Mouse (Mus musculus) lung, embryonic 16.5 days (tissue): ENCODE results near the gene Foxred1. TPM values are rescaled to one million over a fixed set of nuclear protein-coding genes. Genes with fewer than 3 reads are reported as not detected.

Experiments
- ATAC-seq: fragments of 200-750 bp; cut with Nextera tagmentation; 2 replicates; pipeline ENCODE4 v1.8.0; 2017; ENCODE audit warnings: low read depth, mild to moderate bottlenecking, moderate library complexity
- H3K27ac ChIP-seq: fragments of 300-500 bp; sonication (generic); 2 replicates; pipeline ENCODE4 v1.5.1; 2014; ENCODE audit warnings: mild to moderate bottlenecking, control low read depth, low read length
- H3K27me3 ChIP-seq: fragments of 300-500 bp; sonication (generic); 2 replicates; pipeline ENCODE4 v1.6.1; 2014; ENCODE audit warnings: low read depth, low read length, mixed read lengths; ENCODE audit not compliant: control insufficient read depth, insufficient read depth
- H3K36me3 ChIP-seq: fragments of 300-500 bp; sonication (generic); 2 replicates; pipeline ENCODE4 v1.6.1; 2014; ENCODE audit warnings: low read length; ENCODE audit not compliant: control insufficient read depth, insufficient read depth
- H3K4me1 ChIP-seq: fragments of 300-500 bp; sonication (generic); replicated peaks from 2 replicates; pipeline ENCODE4 v1.6.1; 2014; ENCODE audit warnings: low read length, mixed read lengths; ENCODE audit not compliant: control insufficient read depth, insufficient read depth
- H3K4me2 ChIP-seq: fragments of 300-500 bp; sonication (generic); 2 replicates; pipeline ENCODE4 v1.6.1; 2014; ENCODE audit warnings: low read depth, low read length, control low read depth
- H3K4me3 ChIP-seq: fragments of 300-500 bp; sonication (generic); 2 replicates; pipeline ENCODE4 v1.5.1; 2014; ENCODE audit warnings: mild to moderate bottlenecking, low read length, control low read depth
- H3K9ac ChIP-seq: fragments of 300-500 bp; sonication (generic); 2 replicates; pipeline ENCODE4 v1.6.1; 2014; ENCODE audit warnings: low read length, control low read depth
- H3K9me3 ChIP-seq: fragments of 300-500 bp; sonication (generic); 2 replicates; pipeline ENCODE4 v1.6.1; 2016; ENCODE audit warnings: low read length; ENCODE audit not compliant: control insufficient read depth
- WGBS: fragments of 180-500 bp; shearing (Covaris S2); extraction: QIAGEN DNeasy Blood & Tissue Kit; methylation state at CpG from one replicate; pipeline ENCODE4 v1.1.7; 2014; 5-methylcytosine and 5-hydroxymethylcytosine counted together
- polyA plus RNA-seq: library from polyadenylated mRNA; unstranded; fragments of >200 nt; fragmentation: Nextera tagmentation; extraction: Ambion mirVana; gene quantifications from 2 replicates; pipeline ENCODE4 v1.2.1, GENCODE M21; 2015

Foxred1 gene
- polyA plus RNA-seq, 1 experiment from 2014 or later = 36.8 TPM

DNA sequence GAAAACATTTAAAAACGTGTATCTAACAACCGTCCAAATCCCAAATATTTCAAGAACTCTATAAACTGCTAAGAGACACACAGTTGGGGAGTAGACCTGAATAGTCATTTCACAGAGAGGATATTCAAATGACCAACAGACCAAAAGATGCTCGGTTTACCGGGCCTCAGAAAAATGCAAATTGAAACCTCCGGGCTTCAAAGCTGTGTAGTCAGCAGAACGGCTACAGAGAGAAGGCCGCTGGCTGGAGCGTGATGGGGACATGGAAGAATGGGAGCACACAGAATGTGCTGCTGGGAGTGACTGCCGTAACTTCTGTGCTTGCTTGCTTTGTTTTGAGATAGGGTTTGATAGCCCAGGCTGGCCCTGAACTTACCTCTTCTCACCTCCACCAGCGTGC is 12.5 kb downstream of the Foxred1 start:
- no peak for ATAC-seq
- Histone ChIP-seq H3K27me3 (no peaks in the 10 kb centered on the region), H3K4me2 (no peak overlapping the region; the same call in 1 of the 2 replicates), H3K4me1 (peaks cover 7% of the 10 kb centered on the region), H3K4me3 (no peak overlapping the region), H3K9me3 (no peaks in the 10 kb centered on the region), H3K36me3 (no peaks in the 10 kb centered on the region), H3K27ac (no peak overlapping the region), H3K9ac (no peak overlapping the region)
- WGBS = 79% methylated on average over 10 of the region's 10 CpGs

DNA sequence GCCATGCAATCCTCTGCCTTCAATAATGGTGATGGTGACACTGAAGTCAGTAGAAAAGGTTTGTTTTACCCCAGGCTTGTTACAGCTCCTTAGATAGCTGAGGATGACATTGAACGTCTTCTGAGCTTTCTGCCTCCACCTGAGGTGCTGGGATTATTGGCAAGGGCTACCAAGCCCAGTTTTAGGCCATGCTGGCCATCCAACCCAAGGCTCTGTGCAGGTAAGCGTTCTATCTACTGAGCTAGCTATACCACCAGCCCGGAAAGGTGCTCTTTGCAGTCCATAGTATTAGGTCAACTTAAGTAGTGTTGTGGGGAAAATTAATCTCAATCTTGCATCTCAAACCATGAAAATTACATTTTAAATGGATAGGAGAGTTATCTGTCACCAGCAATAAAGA is 13.2 kb downstream of the Foxred1 start:
- no peaks in the 10 kb centered on the region for H3K27me3 ChIP-seq
- H3K36me3 ChIP-seq = no peaks in the 10 kb centered on the region
- H3K9me3 ChIP-seq = no peaks in the 10 kb centered on the region
- no peak overlapping the region for H3K27ac ChIP-seq
- H3K4me2 ChIP-seq = no peak overlapping the region
- no peak overlapping the region for H3K4me3 ChIP-seq
- ATAC-seq = no peak
- 89% methylated on average over 3 of the region's 3 CpGs for WGBS
- peaks cover 7% of the 10 kb centered on the region for H3K4me1 ChIP-seq
- no peak overlapping the region for H3K9ac ChIP-seq

GRCm38 (mm10) chr9:35194048-35194447 is 16.8 kb downstream of the Foxred1 start:
- no peaks in the 10 kb centered on the region for H3K4me1 ChIP-seq
- WGBS = 86% methylated on average over 3 of the region's 3 CpGs
- H3K4me3 ChIP-seq = no peak overlapping the region
- H3K4me2 ChIP-seq = no peak overlapping the region
- H3K9ac ChIP-seq = no peak overlapping the region
- ATAC-seq = no peak
- H3K27me3 ChIP-seq = no peaks in the 10 kb centered on the region
- no peak overlapping the region for H3K27ac ChIP-seq
- H3K9me3 ChIP-seq = no peaks in the 10 kb centered on the region
- peaks cover 5% of the 10 kb centered on the region; the same call in 1 of the 2 replicates for H3K36me3 ChIP-seq

DNA sequence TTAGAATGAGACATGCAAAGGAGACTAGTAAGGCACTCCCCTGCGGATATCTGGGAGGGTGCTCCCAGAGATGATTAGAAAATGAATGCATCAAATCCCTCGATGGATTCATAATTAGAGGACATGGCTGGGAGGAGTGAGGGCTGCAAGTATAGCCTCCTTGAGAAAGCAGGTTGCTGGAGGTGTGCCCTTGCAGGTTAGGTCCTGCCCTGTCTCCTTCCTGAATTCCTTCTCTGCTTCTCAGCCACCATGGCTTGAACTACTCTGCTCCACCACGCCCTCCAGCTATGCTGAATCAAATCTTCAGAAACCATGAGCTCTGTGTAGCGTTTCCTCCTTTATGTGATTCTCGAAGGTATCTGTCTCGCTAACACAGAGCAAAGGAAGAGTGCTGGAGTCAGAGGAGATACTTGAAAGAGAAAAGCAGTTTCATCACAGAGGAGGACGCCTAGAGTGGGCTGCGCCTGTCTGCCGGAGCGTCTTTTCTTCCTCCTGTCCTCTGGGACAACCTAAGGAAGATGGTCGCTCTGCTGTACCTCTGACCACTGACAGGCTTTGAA is 17.8 kb downstream of the Foxred1 start:
- H3K27ac ChIP-seq = no peak overlapping the region
- H3K27me3 ChIP-seq = no peaks in the 10 kb centered on the region
- H3K4me3 ChIP-seq = no peak overlapping the region
- H3K4me2 ChIP-seq = no peak overlapping the region
- 0 out of 2 replicates have a peak, but pooled peaks cover 3% of the 10 kb centered on the region for H3K4me1 ChIP-seq
- ATAC-seq = no peak
- H3K9me3 ChIP-seq = no peaks in the 10 kb centered on the region
- H3K9ac ChIP-seq = no peak overlapping the region
- 87% methylated on average over 11 of the region's 11 CpGs for WGBS
- peaks cover 13% of the 10 kb centered on the region; the same call in 1 of the 2 replicates for H3K36me3 ChIP-seq

DNA sequence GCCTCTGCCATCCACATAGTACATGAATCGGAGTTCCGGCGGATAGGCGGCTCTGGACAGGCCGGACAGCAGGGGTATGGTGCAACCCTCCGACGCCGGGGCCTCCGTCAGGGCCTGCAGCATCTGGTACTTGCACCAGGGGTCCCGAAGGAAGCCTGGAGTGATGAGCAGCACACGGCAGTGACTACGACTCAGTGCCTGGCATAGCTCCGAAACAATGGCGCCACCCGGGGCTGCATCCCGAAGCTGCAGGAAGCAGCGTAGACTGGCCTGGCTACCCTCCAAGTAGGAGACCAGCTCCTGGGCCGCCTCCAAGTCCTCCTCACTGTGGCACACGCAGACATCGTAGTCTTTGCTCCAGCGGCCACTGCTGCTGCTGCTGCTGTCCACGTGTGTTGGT is 22.2 kb downstream of the Foxred1 start:
- peak; percentile 64 for ATAC-seq
- Histone ChIP-seq H3K4me1 (0 out of 2 replicates have a peak, but pooled peaks cover 3% of the 10 kb centered on the region), H3K4me3 (no peak overlapping the region), H3K4me2 (no peak overlapping the region), H3K36me3 (peaks cover 19% of the 10 kb centered on the region; the same call in 1 of the 2 replicates), H3K27me3 (no peaks in the 10 kb centered on the region), H3K27ac (no peak overlapping the region), H3K9me3 (no peaks in the 10 kb centered on the region), H3K9ac (no peak overlapping the region)
- 70% methylated on average over 22 of the region's 22 CpGs for WGBS

GRCm38 (mm10) chr9:35187351-35187903 is 23.4 kb downstream of the Foxred1 start:
- Histone ChIP-seq H3K9me3 (no peaks in the 10 kb centered on the region), H3K27me3 (no peaks in the 10 kb centered on the region), H3K36me3 (peaks cover 19% of the 10 kb centered on the region; the same call in 1 of the 2 replicates), H3K27ac (no peak overlapping the region), H3K4me3 (no peak overlapping the region), H3K4me2 (no peak overlapping the region), H3K4me1 (0 out of 2 replicates have a peak, but pooled peaks cover 3% of the 10 kb centered on the region), H3K9ac (no peak overlapping the region)
- WGBS = 79% methylated on average over 10 of the region's 10 CpGs
- ATAC-seq = peak; percentile 23; the same call in 1 of the 2 replicates

- Histone ChIP-seq H3K4me2 (no peak overlapping the region), H3K4me1 (0 out of 2 replicates have a peak, but pooled peaks cover 3% of the 10 kb centered on the region), H3K27me3 (no peaks in the 10 kb centered on the region), H3K9me3 (no peaks in the 10 kb centered on the region), H3K9ac (no peak overlapping the region), H3K36me3 (peaks cover 19% of the 10 kb centered on the region; the same call in 1 of the 2 replicates), H3K4me3 (no peak overlapping the region), H3K27ac (no peak overlapping the region)
- WGBS = 61% methylated on average over 4 of the region's 4 CpGs
- 0 out of 2 replicates have a peak, but pooled peaks have one; percentile 30 for ATAC-seq
Measured at GRCm38 (mm10) chr9:35186430-35186829, 24.4 kb downstream of the Foxred1 start.

GRCm38 (mm10) chr9:35183359-35183758 is 27.5 kb downstream of the Foxred1 start:
- no peak for ATAC-seq
- Histone ChIP-seq H3K36me3 (peaks cover 8% of the 10 kb centered on the region; the same call in 1 of the 2 replicates), H3K4me2 (no peak overlapping the region), H3K9me3 (no peaks in the 10 kb centered on the region), H3K9ac (no peak overlapping the region), H3K4me1 (no peaks in the 10 kb centered on the region), H3K4me3 (no peak overlapping the region), H3K27me3 (no peaks in the 10 kb centered on the region), H3K27ac (no peak overlapping the region)
- WGBS = 65% methylated on average over 5 of the region's 5 CpGs

GRCm38 (mm10) chr9:35182832-35183231 is 28.0 kb downstream of the Foxred1 start:
- Histone ChIP-seq H3K4me2 (no peak overlapping the region), H3K9ac (no peak overlapping the region), H3K9me3 (no peaks in the 10 kb centered on the region), H3K36me3 (peaks cover 7% of the 10 kb centered on the region; the same call in 1 of the 2 replicates), H3K4me3 (no peak overlapping the region), H3K27ac (no peak overlapping the region), H3K4me1 (no peaks in the 10 kb centered on the region), H3K27me3 (no peaks in the 10 kb centered on the region)
- WGBS = 77% methylated on average over 2 of the region's 2 CpGs
- no peak for ATAC-seq
